ENCODE assay signal across 19 mouse cellular contexts in genomic region chr5:139365827-139366226, GRCm38 (mm10). TPM values are rescaled to one million over a fixed set of nuclear protein-coding genes. Genes with fewer than 3 reads are reported as not detected.
DNase-seq lines count a peak whose midpoint lies in the region; ATAC-seq and TF ChIP-seq lines count a peak whose summit lies in the region.
"Had no signal": no experiment of that assay in that cellular context is flagged by ENCODE, and none has a peak within 500 bp of the region (broad histone marks: within the 10 kb centered on the region; RNA-seq: fewer than 3 reads in every experiment).

No protein-coding gene starts in this region.

- peaks cover 17% of the 10 kb centered on the region for H3K36me3 ChIP-seq in midbrain, embryonic 10.5 days
- H3K36me3 ChIP-seq in neural tube, embryonic 15.5 days = no peaks in the 10 kb centered on the region; the same call in 1 of the 2 replicates

- no peak overlapping the region for H3K9ac ChIP-seq in neural tube, embryonic 15.5 days (replicated peaks)
- H3K9ac ChIP-seq: forebrain, embryonic 13.5 days; kidney, embryonic 15.5 days had no signal

- no peaks in the 10 kb centered on the region for H3K9me3 ChIP-seq in midbrain, embryonic 10.5 days (replicated peaks)
- H3K9me3 ChIP-seq in neural tube, embryonic 15.5 days (replicated peaks) = no peaks in the 10 kb centered on the region
- H3K9me3 ChIP-seq: forebrain, embryonic 13.5 days; kidney, embryonic 15.5 days; limb, embryonic 10.5 days had no signal

- H3K27ac ChIP-seq in gastrocnemius, adult 2 months = peak overlapping the region; percentile 64
- no peak overlapping the region for H3K27ac ChIP-seq in midbrain, embryonic 10.5 days (replicated peaks)
- no peak overlapping the region for H3K27ac ChIP-seq in neural tube, embryonic 15.5 days (replicated peaks)
- H3K27ac ChIP-seq: forebrain, embryonic 13.5 days; hindbrain, embryonic 14.5 days had no signal

- intact Hi-C loops in gastrocnemius, adult 2 months (cut with DNase I) = no loop called here

- H3K4me2 ChIP-seq in neural tube, embryonic 15.5 days = no peak overlapping the region
- H3K4me2 ChIP-seq: forebrain, embryonic 13.5 days; hindbrain, embryonic 14.5 days; kidney, embryonic 15.5 days had no signal

- peak; percentile 36 for DNase-seq in gastrocnemius, adult 2 months
- no peak for DNase-seq in gastrocnemius, postnatal 4 days (ENCODE audit: low spot score in 2 of 2)
- DNase-seq in spleen, postnatal 36 days (ENCODE audit: low spot score in 2 of 2) = peak; percentile 53 to 62
- DNase-seq in spleen, adult 18-20 months = no peak
- DNase-seq in lung, postnatal 36 days = peak; percentile 65
- no peak for DNase-seq in midbrain, embryonic 10.5 days (ENCODE audit: low spot score)
- no peak for DNase-seq in ovary, postnatal 14 days (ENCODE audit: low spot score)
- DNase-seq: retina, postnatal 1 day had no signal

- no peak overlapping the region for H3K4me3 ChIP-seq in gastrocnemius, adult 2 months
- no peak overlapping the region for H3K4me3 ChIP-seq in midbrain, embryonic 10.5 days
- H3K4me3 ChIP-seq in neural tube, embryonic 15.5 days (replicated peaks) = no peak overlapping the region
- H3K4me3 ChIP-seq: forebrain, embryonic 13.5 days; kidney, embryonic 15.5 days; limb, embryonic 10.5 days had no signal

- H3K4me1 ChIP-seq in midbrain, embryonic 10.5 days = peaks cover 38% of the 10 kb centered on the region
- peaks cover 26% of the 10 kb centered on the region for H3K4me1 ChIP-seq in neural tube, embryonic 15.5 days

- no peak for ATAC-seq in neural tube, embryonic 15.5 days (ENCODE audit: low FRiP score)
- ATAC-seq: forebrain, embryonic 13.5 days had no signal

- no peak for TF ChIP-seq CTCF in gastrocnemius, adult 2 months (IDR thresholded peaks at IDR 0.05)

- H3K27me3 ChIP-seq in midbrain, embryonic 10.5 days (ENCODE audit: low read depth, poor library complexity, severe bottlenecking) = no peaks in the 10 kb centered on the region
- H3K27me3 ChIP-seq in neural tube, embryonic 15.5 days (replicated peaks) = no peaks in the 10 kb centered on the region
- H3K27me3 ChIP-seq: kidney, embryonic 15.5 days had no signal

- WGBS in midbrain, embryonic 10.5 days = 84% methylated on average over 1 of the region's 1 CpGs
- 81% methylated on average over 1 of the region's 1 CpGs for whole genome bisulfite sequencing in neural tube, embryonic 15.5 days

RNA-seq across cellular contexts. Expression of gene Gpr146, which starts 11.7 kb away (rescaled TPM):
- 10 to 100 TPM; 26.5 to 41.2 TPM for total RNA-seq in gastrocnemius, adult 2 months (2021)
- 10 to 100 TPM in 1 of 2 experiments, 1 to 10 TPM in 1; 8.8 to 10.2 TPM for total RNA-seq in gastrocnemius, postnatal 4 days (2021)
- 1.7 and 2.0 TPM in 2 replicates for polyA plus RNA-seq in midbrain, embryonic 10.5 days (2016; fragmentation: Nextera tagmentation; extraction: Ambion mirVana)
- 2.6 and 3.0 TPM in 2 replicates for polyA plus RNA-seq in neural tube, embryonic 15.5 days (2015; fragmentation: Nextera tagmentation; extraction: Ambion mirVana)

RNA-seq across cellular contexts. Expression of gene Cyp2w1, which starts 13.4 kb away (rescaled TPM):
- total RNA-seq in gastrocnemius, adult 2 months (2021) = not detected
- not detected for total RNA-seq in gastrocnemius, postnatal 4 days (2021)
- polyA plus RNA-seq in midbrain, embryonic 10.5 days (2016; fragmentation: Nextera tagmentation; extraction: Ambion mirVana) = not detected in 2 replicates
- 2.1 TPM in 1 of 2 replicates, not detected in the other for polyA plus RNA-seq in neural tube, embryonic 15.5 days (2015; fragmentation: Nextera tagmentation; extraction: Ambion mirVana)
- total RNA-seq: ES-E14; gastrocnemius, adult 18-20 months; layer of hippocampus, postnatal 25 days; megakaryocyte-erythroid progenitor cell, adult 5-6 weeks had no signal
- polyA plus RNA-seq: forebrain, embryonic 13.5 days; heart, embryonic 14.5 days; hindbrain, embryonic 14.5 days; limb, embryonic 10.5 days; spleen, adult 2 months had no signal

RNA-seq across cellular contexts. Expression of gene Cox19, which starts 14.6 kb away (rescaled TPM):
- total RNA-seq in gastrocnemius, adult 2 months (2021) = 10 to 100 TPM; 48.7 to 69.6 TPM
- total RNA-seq in gastrocnemius, postnatal 4 days (2021) = 10 to 100 TPM; 58.0 to 61.4 TPM
- 123 and 134 TPM in 2 replicates for polyA plus RNA-seq in midbrain, embryonic 10.5 days (2016; fragmentation: Nextera tagmentation; extraction: Ambion mirVana)
- 105 and 107 TPM in 2 replicates for polyA plus RNA-seq in neural tube, embryonic 15.5 days (2015; fragmentation: Nextera tagmentation; extraction: Ambion mirVana)

RNA-seq across cellular contexts. Expression of gene C130050O18Rik, which starts 39.3 kb away (rescaled TPM):
- total RNA-seq in gastrocnemius, adult 2 months (2021) = under 1 TPM; 0.15 to 0.33 TPM
- total RNA-seq in gastrocnemius, postnatal 4 days (2021) = under 1 TPM; 0.80 to 0.88 TPM
- 0.32 and 0.39 TPM in 2 replicates for polyA plus RNA-seq in midbrain, embryonic 10.5 days (2016; fragmentation: Nextera tagmentation; extraction: Ambion mirVana)
- polyA plus RNA-seq in neural tube, embryonic 15.5 days (2015; fragmentation: Nextera tagmentation; extraction: Ambion mirVana) = 0.47 and 0.64 TPM in 2 replicates
- total RNA-seq: megakaryocyte-erythroid progenitor cell, adult 5-6 weeks had no signal

RNA-seq across cellular contexts. Expression of gene Adap1, which starts 40.4 kb away (rescaled TPM):
- total RNA-seq in gastrocnemius, adult 2 months (2021) = 1 to 10 TPM in 1 of 2 experiments, under 1 TPM in 1; 0.89 to 1.0 TPM
- total RNA-seq in gastrocnemius, postnatal 4 days (2021) = 1 to 10 TPM; 5.4 to 6.9 TPM
- 0.37 and 0.53 TPM in 2 replicates for polyA plus RNA-seq in midbrain, embryonic 10.5 days (2016; fragmentation: Nextera tagmentation; extraction: Ambion mirVana)
- 86.2 and 132 TPM in 2 replicates for polyA plus RNA-seq in neural tube, embryonic 15.5 days (2015; fragmentation: Nextera tagmentation; extraction: Ambion mirVana)

Comparison
In these comparisons a context has a peak if more than half of its experiments do, and no peak if none do; other contexts are left out.
1. DNase-seq: peak in gastrocnemius, adult 2 months (single experiment), spleen, postnatal 36 days (2 of 2) and lung, postnatal 36 days (single experiment); none in gastrocnemius, postnatal 4 days (0 of 2), spleen, adult 18-20 months (0 of 2), midbrain, embryonic 10.5 days (single experiment) and ovary, postnatal 14 days (single experiment).